Mouse (Mus musculus): ENCODE results near the gene Icam1.

DNA sequence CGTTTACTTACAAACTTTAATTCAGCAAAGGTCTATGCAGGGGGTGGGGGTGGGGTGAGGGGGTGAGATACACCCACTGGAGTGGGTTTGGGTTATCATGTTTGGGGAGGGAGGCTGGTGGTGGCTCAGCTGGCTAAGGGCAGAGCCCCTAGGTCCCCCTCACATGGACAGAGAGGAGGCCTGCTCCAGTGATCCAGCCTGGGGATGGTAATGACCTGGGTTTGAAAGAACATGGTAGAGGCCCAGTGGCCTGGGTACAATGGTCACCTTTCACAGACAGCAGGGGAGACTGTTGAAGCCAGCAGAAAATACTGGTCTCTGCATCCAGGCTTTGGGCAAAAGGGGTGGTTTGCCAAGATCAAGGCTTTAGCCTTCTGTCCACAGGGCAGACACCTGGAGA lies 58.4 kb downstream of the Icam1 start:
- TF ChIP-seq EP300 (IDR thresholded peaks at IDR 0.05; ENCODE audit: low read length) (no peak), ZC3H11A (IDR thresholded peaks at IDR 0.05; ENCODE audit: low read depth, low read length) (no peak), NRF1 (IDR thresholded peaks at IDR 0.05; ENCODE audit: low read depth, low read length) (no peak), MAZ (IDR thresholded peaks at IDR 0.05; ENCODE audit: low read depth, low read length) (no peak), RAD21 (IDR thresholded peaks at IDR 0.05; ENCODE audit: low read depth, low read length) (no peak), CTCF (conservative IDR thresholded peaks at IDR 0.05 in 1 of 2, IDR thresholded peaks at IDR 0.05 in 1 of 2; ENCODE audit: low read depth in 2 of 2, low read length in 2 of 2) (no peak)

Data from CH12.LX (cell line).